Mouse (Mus musculus) ES-Bruce4 (cell line): ENCODE data around the gene Ubac2.

Source experiments
- CTCF ChIP-seq: IDR thresholded peaks from one replicate; pipeline ENCODE4 v1.8.1; 2011; ENCODE audit warnings: low read depth, low read length
- POLR2A ChIP-seq: IDR thresholded peaks from one replicate; pipeline ENCODE4 v1.8.1; 2011; ENCODE audit warnings: low read length; ENCODE audit not compliant: insufficient read depth

DNA sequence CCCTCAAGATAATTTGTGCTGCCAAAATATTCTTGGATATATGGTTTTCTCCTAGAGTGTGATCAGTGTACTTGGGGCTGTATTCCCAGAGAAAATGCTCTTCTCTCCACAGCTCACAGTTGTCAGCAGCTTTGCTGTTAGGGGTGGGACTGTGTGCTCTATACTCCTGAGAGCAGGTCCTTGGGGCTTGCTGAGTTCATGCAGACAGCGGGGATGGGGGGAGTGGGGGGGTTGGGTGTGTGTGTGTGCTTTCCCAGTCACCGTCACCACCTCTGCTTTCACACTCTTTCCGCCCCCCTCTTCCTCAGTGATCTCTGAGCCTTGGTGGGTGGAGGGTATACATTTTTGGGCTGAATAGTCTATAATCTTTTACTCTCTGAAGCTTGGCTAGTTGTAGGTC is 20.7 kb downstream of the Ubac2 start:
- TF ChIP-seq CTCF (no peak), POLR2A (no peak)
